Mouse (Mus musculus): Measurements from ENCODE around the gene Tbc1d2.
"Not testable (repeated sequence)": the region's sequence is repeated elsewhere in the genome, so short reads cannot be mapped to it uniquely, and the experiment has no call there.

Gene Tbc1d2

DNA sequence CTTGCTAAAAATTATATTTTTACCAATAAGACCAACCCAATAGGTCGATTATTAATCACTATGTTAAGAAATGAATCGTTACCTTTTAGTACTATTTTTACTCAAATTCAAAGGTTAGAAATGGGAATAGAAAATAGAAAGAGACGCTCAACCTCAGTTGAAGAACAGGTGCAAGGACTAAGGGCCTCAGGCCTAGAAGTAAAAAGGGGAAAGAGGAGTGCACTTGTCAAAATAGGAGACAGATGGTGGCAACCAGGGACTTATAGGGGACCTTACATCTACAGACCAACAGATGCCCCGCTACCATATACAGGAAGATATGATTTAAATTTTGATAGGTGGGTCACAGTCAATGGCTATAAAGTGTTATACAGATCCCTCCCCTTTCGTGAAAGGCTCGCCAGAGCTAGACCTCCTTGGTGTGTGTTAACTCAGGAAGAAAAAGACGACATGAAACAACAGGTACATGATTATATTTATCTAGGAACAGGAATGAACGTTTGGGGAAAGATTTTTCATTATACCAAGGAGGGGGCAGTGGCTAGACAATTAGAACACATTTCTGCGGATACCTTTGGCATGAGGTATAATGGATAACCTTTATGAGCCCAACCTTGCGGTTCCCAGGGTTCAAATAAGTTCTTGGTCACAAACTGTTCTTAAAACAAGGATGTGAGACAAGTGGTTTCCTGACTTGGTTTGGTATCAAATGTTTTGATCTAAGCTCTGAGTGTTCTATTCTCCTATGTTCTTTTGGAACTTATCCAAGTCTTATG, 74.3 kb downstream of the Tbc1d2 start:
- DNase-seq = not testable (repeated sequence)

DNA sequence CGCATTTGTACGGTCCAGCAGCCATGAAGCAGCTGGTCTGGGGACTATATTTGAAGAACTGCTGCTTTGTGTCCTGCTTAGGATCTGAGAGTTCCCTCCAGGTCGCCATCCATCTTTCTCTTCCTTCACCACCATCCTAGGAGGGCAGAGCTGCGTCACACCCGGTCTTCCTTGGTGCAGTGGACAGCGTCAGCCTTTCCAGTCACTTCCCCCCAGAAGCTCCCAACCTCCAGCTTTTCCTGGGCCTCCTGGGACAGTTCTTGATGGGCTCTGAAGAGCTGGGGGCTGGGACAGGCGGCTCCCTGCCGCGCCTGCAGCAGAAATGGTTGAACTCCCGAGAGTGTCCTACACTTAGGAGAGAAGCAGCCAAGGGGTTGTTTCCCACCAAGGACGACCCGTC, 75.2 kb downstream of the Tbc1d2 start:
- DNase-seq = no peak

DNA sequence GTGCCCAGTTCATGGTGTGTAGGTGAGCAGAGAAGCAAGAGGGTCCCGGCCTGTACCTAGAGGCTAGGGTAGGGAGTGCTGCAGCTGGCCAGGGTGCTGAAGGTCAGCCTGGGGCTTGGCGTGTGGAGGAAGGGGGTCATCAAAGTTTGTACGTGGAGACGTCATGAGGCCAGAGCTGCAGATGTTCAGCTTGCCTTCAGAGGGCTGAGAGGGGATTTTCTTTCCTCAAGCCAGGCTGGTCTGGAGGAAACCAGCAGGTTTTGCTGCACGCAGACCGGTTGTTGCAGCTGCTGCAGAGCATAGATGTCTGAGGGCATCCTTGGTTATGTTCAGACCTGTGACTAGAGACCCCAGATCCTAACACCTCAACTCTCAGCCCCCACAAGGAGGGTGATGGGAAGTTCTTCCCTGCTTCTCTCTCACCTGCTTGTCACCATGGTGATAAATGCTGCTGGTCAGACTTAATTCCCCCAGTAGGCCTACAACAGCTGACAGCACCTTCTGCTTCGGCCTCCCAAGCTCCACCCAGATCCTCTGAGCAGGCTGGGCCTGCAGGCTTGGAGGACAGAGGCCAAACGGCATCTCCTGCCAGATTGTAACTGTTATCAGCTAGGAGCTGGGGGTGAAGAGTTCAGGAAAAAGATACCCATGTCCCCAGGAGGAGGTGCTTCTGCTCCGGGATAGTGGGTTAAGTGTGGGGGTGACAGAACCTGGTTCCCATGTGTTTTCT, 75.8 kb downstream of the Tbc1d2 start:
- DNase-seq = no peak

DNA sequence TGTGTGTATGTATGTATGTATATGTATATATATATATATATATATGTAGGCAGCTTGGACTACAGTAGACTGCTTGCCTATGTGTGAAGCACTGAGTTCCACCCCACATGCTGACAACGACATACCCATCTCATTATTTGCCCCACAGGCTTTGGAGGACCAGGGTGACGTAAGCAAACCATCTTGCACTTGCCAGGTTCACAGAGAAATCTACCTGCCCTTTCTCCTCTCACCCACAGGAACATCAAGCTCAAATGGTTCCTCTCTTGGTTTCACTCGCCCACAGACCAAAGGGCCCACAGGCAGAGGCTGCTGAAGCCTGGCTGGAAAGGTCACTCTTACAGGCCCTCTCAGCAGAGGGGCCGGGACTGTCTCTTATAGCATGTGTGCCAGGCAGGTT, 77.4 kb downstream of the Tbc1d2 start:
- DNase-seq = no peak

DNA sequence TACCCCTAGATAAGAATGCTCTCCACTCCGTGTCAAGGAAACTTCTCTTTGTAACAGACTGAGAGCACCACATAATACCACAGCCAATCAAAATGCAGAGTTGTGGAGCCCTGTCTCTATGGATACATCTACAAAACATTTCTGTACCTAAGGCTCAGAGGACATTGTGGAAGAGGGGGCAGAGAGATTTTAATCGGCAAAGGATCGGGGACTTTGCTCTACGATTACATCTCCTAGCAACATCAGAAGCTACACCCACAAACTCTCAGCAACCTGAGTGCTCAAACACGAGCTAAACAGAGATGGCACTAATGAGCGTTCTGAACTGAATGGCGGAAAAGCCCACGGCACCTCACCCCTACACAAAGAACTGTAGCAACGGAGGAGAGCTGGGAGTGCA, 78.3 kb downstream of the Tbc1d2 start:
- no peak for DNase-seq

DNA sequence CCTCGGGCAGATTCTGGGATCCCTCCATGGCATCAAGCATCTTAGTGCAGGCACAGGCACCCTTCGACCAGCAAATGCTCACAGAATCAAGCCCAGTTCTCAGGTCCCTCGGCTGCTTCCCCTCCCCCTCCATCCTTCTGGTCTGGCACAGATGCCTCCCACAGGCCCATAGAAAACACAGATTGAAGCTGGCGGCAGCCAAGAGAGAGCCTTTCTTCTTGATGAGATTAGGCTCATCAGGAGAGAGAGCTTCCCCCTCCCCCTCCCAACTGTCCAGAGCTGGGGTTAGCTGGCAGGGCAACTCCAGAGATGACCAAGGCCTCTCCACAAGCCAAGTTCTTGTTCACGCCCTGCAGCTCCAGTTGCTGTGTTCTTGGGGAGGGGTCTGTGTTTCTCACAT, 80.3 kb downstream of the Tbc1d2 start:
- DNase-seq = no peak

DNA sequence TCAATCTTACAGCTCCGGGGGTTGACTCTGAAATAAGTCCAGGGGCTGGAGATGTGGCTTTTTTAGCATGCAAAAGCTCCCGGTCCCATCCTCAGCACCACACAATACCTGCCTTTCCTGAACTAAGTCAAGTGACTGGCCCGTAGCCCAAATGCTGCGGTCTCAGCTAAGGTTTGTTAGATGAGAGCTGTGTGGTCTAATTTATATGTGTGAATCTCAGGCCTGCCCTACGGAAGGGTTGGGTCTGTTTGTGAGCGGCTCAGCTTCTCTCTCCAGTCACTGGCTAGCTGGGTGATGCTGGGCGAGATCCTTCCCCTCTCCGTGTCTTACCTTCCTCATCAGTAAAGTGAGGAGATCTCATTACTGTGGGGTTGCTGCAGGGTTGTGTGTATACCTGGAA, 81.8 kb downstream of the Tbc1d2 start:
- no peak for DNase-seq

DNA sequence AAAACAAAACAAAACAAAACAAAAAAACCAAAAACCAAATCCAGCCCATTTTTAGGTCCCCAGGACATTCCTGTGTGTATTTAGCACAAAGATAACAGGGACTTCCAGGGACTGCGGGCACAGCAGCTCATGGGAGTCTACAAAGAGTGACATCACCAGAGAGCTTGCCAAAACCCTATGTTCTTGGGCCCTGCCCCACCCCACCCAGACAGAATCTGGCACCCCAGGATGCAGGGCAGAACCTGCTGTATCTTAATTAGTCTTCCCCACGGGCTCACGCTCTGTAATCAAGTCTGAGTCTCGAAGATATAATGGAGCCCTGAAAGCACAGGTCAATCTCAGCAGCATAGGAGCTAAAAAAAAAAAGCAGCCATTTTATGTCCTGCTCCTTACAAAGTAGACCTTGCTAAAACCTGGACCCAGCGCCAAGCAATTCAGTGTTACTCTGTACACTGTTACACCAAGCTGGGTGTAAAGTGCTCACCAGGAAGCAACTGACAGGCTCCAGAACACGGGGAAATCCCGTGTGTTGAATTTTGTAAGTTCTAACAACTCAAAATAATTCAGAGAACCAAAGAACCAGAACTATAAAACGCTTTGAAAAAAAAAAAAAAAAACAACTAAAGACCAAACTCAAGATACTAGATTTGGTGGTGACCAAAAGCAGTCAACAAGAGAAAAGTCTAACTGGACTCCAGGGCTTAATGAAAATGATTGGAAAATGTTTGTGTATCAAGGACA, 82.9 kb downstream of the Tbc1d2 start:
- no peak for DNase-seq

DNA sequence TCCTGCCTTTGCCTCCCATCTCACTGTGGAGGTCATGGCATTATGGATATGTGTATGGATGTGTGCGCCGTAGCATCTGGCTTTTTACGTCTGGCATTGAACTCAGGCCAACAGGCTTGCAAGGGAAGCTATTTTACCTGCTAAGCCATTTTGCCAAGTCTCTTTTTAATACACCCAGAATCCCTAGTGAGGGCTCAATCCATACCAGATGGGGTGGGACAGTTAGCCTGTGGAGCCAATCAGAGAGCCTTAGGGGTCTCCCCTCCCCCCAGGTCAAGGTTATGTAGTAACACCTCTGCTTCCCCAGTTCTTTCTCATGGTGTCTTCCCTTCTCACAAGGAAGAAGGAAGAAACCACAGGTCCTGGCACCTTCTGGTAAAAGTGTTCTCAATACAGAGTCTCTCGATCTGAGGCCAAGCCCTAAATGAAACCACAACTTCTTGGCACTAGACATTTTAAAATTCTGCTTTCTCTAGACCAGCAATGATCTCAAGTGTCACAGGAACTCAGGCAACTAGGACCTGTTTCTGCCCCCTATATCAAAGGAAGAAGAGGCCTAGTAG, 84.5 kb downstream of the Tbc1d2 start:
- DNase-seq = no peak

DNA sequence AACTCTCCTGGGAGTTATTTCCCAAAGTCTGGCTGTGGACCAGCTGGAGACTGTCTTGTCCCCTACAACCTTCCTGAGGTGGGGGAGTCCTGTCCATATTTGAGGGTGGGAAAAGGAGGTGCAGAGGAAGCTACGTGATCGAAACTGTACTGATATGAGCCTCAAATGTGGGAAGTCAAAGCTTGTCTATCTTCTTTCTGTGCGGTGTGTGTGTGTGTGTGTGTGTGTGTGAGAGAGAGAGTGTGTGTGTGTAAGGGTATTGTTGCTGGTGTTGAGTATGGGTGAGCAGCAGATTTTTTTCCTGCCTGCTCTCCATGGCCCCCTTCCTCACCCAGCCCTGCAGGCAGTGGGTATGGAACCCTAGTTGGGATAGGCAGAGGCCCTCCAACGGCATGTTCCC, 85.8 kb downstream of the Tbc1d2 start:
- no peak for DNase-seq

DNA sequence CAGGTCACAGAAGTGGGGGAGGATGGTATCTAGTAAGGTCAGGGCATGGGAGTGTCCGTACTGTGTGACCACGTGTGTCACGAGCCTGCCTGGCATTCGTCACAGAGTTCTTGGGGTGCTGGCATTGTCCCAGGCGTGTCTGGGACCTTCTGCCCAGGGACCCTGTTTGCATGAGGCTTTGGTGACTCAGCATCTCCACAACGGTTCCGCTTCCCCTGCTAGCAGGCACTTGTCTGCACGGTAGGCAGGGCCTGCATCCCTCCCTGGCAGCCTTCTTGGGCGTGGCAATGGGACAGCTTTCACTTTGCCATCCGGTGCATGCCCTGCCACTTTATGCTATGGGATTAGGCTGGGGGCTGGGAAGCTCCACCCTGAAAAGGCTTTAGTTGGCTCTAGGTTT, 86.2 kb downstream of the Tbc1d2 start:
- DNase-seq = peak; percentile 77

DNA sequence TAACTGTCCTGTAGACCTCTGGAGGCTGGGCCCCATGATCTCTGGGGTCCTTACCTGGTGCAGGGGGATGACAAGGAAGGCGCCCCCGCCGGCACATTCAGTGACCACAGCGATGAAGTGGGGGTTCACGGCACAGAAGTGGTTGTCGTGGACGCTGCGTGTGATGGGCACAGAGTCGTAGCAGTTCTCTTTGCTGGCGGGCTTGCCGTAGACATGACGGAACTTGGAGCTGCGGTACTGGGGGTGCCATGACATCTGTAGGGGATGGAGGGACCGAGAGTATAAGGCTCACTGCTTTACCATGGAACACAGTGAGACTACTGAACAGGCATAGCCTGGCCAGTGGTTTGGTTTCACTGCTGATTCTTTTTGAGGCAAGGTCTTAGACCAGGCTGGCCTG, 87.2 kb downstream of the Tbc1d2 start:
- no peak for DNase-seq

DNA sequence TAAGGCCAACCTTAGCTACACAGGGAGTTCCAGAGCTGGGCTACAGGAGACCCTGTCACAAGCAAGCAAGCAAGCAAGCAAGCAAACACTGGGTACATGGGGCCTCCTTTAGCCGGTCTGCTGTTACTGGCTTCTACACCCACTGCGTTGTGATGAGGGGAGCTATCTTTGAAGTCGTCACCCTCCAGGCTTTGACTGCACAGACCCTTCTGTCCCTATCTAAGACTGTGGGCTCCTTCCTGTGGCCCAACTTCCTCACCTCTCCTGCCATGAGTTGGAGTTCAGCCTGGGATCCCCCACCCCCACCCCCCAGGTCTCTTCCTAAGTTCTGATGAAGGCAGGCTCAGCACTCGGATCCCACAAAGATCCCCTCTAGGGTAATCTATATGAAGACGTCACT, 88.0 kb downstream of the Tbc1d2 start:
- DNase-seq = no peak

DNA sequence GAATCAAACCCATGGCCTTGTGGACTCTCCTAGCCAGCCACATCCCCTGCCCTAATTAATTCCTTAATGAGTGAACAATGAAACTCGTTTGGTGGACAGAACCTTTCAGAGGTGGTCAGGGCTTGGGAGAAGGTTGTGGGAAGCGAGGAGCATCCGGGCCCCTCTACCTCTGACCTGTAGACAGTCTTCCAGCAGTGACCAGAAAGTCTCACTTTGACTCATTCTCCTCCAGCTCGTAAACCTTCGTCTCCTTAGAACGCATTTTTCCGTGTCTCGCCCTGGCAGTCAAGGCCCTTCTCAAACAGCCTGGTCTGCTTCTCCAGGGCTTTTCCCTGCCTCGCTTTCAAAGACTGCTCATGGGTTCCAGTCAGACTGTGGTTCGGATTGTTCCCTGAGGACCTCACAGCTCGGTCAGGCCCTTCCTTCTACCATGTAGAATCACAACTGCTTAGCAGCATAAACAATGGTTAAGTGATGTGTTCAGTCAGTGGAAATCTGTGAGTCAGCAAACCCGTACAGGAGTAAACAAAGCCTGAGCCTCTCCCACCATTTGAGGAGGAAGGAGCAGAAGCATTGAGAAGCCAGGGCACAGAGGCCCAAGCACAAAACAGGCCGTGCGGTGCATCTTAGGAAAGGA, 89.8 kb downstream of the Tbc1d2 start:
- DNase-seq = no peak

DNA sequence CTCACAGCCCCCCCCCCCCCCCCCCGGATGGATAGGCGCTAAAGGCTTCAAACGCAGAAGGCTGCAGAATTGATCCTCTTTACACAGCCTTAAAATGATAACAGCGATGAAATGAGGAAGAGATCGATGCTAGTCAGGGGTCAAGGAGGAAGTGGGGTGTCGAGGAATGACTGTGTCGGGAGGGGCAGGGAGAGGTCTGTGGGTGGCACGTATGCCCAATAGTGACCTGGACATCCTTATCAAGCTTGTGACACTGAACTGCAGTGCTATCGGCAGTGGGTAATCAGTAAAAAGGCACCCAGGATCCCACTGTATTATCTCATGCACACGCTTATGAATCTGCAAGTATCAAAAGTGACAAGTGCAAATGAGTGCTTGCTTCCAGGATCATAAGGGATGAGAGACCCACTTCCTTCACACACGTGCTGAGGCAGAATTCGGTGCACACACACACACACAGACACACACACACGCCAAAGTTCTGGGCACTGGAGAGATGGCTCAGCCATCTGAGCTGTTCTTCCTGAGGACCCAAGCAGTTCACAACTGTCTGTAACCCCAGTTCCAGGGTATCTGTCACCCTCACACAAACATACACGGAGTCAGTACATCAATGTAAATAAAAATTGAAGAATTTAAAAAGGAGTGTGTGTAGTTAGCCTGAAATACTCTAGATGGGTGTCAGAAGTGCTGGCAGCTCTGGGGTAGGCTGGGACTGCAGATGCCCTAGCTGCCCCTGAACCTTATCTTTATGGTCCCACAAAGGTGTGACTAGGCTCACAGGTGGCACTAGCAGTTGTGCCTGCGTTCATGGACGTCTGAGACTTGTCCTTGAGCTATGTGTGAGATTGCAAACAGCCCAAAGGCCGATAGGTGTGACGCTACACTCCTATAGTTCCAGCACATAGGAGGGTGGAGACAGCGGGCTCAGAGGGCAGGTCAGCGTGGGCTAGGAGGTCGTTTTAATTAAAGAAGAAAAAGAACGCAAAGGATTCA, 91.0 kb downstream of the Tbc1d2 start:
- DNase-seq = no peak

DNA sequence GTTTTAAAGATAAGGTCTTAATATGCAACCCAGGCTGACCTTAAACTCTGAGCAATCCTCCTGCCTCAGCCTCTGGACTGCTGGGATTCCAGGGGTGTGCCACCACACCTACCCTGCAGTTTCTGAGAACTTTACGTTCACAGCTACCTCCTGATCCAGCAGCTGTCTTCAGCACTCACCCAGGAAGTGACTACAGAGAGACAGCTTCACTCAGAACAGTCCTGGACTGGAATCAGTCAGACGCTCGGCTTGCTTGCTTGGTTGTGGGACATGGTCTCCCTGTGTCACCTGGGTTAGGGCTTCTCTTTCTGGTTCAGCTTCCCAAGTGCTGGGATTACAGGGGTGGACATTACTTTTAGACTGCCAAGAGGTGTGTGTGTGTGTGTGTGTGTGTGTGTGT, 93.1 kb downstream of the Tbc1d2 start:
- no peak for DNase-seq

DNA sequence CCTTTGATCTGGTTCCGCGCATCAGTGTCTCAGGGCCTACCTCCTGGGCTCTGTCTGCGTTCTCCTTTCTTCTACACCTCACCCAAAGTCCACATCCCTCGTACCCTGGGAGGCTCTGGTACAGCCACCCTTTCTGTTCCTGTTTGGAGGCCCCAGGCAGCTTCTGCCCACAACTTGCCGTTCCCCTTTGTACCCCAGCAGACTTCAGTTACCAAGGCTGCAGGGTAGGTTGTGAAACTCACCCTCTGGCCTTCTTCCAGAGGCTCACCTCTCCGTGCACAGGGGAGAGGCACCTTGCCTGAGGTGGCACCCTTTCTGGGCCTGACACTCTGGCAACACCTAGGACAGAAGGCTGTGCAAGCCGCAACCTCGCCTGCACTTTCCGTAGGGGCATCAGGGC, 94.2 kb downstream of the Tbc1d2 start:
- peak; percentile 63 for DNase-seq
